Mouse (Mus musculus): Measurements from ENCODE around the gene Srpk3.
"Not testable (repeated sequence)": the region's sequence is repeated elsewhere in the genome, so short reads cannot be mapped to it uniquely, and the experiment has no call there.

Gene Srpk3

DNA sequence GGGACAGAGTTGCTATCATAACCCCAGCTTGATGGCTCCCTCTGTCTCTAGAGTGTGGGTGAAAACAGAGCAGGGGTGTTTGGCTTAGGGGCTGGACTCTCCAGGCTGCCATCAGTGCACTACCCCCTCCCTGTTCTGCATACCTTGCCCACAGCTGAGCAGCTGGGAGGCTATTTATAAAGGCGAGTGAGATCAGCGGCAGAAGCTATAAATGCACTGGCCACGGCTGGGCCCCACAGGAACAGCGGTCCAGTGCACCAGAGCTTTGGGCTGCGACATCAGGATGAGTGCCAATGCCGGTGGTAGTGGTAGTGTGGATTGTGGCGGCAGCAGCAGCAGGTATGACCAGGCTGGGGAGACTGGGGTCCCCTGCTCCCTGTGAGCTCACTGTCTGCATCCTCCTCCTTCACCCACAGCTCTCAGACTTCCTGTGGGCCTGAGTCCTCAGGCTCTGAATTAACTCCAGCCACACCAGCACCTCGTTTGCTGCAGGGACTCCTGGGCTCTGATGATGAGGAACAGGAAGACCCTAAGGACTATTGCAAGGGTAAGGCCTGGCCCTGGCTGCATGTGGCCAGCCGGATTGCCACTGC lies at the start of gene Srpk3:
Gene Srpk3 (plus strand): TSS at position 238 of the 593 bp plus-strand sequence.
- DNase-seq: no peak

DNA sequence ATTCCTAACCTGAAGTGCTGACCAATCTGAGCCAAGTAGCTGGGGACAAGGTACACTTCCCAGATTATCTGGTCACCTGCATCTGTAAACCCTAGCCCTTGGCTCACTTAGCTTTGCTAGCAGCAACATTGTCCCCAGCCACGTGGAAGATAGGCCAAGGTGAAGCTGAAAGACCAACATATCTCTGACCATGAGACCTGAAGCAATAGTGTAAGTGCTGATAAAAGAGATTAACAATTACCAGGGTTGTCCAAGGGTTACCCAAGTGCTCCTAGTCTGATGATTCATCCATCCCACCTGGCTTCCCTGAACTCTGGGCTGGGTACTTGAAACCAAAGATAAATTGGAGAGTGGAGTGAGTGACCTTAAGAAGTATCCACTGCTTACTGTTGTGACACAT lies 43.3 kb upstream of the Srpk3 start:
- DNase-seq: no peak

DNA sequence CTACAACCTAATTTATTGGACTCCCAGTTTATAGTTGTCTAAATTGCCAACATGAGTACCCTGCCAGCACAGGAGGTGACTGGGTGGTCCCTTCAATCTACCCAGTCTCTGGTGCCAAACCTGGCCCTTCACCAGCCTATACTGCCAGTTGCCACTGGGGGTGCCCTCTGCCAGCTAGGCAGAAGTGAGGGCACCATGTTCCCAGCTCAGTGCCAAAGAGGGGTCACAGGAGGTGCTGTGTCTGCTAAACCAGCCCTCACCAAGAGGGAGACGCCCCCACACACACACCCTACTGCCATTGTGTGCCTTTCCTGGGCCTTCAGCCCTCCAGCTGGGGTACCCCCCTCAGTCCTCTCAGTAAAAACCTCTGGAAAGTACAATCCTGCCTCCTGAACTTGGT lies 36.0 kb upstream of the Srpk3 start:
- DNase-seq: no peak

DNA sequence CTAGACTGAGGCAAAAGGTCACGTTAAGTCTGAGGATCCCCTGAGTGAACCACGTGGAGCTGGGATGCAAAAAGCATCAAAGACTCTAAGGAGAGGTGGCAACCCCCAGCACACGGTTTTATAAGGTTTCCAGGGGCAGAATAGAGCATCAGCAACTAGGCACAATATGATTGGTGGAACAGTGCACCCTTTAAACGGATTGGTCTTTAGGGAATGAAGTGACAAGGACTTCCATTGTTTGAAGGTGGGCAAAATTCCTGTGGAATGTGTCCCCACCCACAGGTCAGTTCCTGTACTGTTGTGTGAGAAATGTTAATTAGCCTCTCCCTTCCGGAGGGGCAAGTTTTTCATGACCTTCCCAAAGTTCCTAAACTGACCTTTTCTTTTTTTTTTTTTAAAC lies 35.1 kb upstream of the Srpk3 start:
- DNase-seq: no peak

DNA sequence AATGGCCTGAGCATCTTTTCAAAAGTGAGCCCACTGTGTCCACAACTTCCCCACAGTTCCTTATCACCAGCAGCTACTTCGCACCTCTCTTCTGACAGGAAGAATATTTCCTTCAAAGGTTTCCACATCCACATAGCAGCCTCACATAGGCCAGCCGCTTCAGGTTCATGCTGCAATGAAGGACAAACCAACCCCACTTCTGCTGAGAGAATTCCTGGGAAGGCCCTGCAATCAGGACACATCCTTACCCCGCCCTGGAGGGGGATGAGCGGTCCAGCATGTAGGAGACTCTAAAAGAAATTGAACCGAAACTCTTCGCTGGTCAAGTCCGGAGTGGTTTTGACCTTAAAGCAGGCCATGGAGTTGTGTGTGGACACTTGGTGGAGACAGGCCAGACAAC lies 34.4 kb upstream of the Srpk3 start:
- not testable (repeated sequence) for DNase-seq

DNA sequence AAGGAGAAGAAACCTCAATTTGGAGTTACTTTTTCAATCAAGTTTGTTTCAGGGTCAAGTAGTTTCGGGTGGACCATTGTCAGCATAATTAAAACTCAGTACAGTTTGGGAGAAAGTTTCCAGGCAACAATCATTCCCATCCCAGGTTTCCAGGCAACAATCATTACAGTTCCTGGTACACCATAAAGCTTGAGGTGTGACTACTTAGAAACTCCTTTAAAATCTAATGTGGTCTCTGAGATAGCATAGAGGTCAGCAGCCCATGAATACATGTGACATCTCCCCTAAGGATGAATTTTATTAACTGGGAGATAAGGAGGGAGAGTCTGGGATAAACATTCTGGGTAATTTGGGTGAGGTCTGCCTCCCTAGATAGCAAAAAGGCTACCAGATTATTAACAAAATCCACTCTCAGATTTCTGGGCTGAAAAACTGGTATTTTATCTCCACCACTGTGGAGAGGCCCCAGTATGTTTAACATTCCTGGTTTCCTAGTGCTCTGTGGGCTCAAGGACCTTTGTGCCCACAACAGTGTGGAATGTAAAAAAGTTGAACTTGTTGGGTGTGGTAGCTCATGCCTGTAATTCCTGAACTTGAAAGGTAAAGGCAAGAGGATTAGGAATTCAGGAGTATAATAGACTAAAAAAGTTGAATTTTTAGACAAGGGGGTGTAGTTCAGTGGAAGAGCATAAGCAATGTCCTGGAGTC lies 29.3 kb upstream of the Srpk3 start:
- DNase-seq: no peak

DNA sequence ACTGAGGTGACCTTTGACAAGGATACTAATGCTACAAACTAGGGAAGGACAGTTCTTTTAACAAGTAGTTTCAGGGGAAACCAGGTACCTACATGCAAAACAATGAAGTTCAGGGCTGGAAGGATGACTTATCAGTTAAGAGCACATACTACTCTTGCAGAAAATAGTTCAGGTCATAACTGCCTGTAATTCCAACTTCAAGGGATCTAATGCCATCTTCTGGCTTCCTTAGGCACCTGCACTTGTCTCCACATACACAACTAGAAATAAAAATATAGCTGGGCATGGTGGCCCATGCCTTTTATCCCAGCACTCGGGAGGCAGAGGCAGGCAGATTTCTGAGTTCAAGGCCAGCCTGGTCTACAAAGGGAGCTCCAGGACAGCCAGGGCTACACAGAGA lies 25.2 kb upstream of the Srpk3 start:
- no peak for DNase-seq

DNA sequence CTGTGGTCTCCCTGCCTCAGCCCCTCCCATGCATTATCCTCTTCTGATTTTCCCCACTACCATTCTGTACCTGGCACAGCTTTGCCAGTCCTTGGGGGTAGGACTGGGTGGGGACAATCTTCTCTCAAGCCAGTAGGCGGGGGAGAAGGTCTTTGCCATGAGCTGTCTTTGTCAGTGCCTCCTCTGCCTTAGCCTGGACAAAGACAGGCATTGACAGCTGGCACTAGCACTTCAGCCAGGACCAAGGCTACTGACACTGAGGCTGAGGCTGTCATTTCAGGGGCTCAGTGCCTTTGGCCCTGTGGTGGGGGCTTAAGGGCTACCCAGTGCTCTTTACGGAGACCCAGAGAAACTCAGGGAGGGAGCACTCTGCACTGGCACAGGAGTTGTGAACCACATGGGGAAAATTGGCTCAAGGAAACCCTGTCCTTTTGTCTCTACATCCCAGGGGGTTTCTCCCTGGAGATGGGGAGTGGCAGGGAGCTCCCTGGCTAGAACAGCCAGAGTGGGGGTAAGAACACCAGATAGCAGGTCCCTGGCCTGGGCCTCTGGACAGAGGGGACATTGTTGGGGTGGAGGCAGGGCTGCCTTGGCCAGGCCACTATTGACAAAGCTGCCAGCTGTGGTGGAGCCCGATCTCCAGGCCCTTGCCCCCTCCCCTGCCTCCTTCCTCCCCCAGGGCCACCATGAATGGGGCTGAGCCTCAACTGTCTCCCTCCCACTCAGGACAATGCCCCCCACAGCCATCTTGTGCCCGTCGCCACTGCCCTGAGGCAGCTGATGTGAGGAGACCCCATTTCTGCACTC lies 17.7 kb upstream of the Srpk3 start, which contains the start of gene Plxnb3:
Gene Plxnb3 (plus strand): TSS at position 757 of the 807 bp plus-strand sequence.
- DNase-seq: no peak

DNA sequence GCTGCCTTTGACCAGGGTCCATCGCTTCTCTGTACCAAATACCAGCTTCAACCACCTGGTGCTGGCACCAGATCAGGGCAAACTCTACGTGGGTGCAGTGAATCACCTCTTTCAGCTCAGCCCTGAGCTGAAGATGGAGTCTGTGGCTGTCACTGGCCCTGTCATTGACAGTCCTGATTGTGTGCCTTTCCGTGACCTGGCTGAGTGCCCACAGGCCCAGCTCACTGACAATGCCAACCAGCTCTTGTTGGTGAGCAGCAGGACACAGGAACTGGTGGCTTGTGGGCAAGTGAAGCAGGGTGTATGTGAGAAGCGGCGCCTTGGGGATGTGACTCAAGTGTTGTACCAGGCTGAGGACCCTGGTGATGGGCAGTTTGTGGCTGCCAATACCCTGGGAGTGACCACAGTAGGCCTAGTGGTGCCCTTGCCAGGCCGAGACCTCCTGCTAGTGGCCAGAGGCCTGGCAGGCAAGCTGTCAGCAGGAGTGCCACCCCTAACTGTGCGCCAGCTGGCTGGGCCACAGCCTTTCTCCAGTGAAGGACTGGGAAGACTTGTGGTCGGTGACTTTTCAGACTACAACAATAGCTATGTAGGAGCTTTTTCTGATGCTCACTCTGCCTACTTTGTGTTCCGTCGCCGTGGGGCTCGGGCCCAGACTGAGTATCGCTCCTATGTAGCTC lies 15.5 kb upstream of the Srpk3 start:
- DNase-seq: peak; percentile 55

DNA sequence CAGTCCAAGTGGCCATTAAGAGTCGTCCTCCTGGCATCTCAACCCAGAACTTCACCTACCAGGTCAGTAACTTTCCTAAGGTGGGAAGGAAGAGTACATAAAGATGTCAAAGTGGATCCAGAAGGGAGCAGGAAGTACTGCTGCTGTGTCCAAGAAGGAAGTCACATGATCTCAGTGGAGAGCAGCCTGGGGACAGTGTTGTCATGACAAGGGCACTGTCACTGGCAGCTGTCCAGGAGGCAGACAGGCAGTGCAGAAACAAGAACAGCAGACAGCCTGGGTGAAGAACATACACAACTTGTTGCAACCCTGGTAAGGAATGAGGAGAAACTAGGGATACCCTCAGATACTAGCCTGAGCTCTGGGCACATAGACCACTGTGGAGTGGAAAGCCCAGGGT lies 8.9 kb upstream of the Srpk3 start:
- DNase-seq: no peak

DNA sequence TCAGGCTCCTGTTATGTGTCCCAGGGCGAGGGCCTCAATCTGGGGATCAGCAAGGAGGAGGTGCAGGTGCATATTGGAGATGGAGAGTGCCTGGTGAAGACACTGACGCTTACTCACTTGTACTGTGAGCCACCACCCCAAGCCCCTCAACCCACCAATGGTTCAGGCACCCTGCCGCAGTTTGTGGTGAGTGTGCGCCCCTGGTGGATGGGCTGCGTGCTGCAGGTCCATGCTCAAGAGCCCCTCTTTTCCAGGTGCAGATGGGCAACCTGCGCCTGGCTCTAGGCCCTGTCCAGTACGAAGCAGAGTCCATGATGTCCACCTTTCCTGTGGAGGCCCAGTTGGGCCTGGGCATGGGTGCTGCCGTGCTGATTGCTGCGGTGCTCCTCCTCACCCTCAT lies 6.9 kb upstream of the Srpk3 start:
- no peak for DNase-seq

DNA sequence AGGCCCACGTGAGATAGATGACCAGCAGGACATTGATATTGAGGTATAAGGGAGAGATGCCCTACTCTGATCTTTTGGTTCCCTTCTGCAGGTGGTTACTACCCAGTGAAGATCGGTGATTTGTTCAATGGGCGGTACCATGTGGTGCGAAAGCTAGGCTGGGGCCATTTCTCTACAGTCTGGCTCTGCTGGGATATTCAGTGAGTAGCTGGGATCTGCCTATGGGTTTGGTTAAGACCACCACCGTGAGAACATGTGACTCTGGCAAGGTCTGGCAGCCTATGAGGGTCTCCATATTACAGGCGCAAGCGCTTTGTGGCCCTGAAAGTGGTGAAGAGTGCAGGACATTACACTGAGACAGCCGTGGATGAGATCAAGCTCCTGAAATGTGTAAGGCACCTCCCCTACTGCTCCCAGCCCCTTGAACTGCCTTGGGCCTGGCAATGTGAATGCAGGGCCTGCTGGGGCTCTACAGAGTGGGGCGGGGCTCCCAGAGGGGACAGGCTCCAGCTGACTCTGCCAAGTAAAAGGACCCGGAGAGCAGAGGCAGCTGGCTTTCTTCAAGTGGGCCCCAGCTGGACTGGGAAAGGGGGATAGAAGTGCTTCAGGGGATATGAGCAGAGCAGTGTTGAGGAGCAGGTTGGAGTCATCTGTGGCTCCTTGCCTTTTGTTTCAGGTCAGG lies 738 bp downstream of the Srpk3 start:
- no peak for DNase-seq

DNA sequence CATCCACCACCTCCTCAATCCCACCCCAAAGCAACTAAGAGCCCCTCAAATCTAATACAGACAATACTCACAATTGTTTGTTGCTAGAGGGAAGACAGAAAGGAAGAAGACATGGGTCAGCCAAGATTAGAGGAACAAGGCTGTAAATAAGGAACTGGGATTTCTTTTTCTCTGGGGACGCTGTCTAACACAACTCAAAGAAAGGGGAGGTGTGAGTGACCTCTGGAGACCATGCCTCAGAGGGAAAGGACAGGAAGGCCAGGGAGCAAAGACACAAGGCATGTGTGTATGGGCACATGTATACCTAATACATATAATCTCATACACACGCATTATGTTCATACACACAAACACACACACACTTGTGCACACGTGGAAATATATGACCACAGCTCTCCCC lies 8.0 kb downstream of the Srpk3 start:
- DNase-seq: no peak

DNA sequence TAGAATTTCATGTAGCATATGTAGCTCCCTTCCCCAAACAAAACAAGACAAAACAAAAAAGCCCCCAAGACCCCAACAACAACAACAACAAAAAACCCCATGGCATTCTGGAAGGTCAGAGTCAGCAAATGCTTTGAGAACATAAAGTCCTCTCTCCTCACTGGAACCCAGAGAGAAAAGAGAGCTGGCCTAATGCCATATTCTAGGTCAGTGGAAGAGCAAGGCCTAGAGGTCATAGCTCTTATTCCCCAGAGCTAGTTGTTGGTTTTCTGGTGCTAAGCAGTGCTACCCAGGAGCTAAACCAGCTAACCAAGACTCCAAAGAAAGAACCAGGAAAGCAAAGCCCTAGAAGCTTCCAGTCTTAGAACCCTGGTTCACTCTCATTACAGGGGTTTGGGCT lies 11.5 kb downstream of the Srpk3 start:
- no peak for DNase-seq

DNA sequence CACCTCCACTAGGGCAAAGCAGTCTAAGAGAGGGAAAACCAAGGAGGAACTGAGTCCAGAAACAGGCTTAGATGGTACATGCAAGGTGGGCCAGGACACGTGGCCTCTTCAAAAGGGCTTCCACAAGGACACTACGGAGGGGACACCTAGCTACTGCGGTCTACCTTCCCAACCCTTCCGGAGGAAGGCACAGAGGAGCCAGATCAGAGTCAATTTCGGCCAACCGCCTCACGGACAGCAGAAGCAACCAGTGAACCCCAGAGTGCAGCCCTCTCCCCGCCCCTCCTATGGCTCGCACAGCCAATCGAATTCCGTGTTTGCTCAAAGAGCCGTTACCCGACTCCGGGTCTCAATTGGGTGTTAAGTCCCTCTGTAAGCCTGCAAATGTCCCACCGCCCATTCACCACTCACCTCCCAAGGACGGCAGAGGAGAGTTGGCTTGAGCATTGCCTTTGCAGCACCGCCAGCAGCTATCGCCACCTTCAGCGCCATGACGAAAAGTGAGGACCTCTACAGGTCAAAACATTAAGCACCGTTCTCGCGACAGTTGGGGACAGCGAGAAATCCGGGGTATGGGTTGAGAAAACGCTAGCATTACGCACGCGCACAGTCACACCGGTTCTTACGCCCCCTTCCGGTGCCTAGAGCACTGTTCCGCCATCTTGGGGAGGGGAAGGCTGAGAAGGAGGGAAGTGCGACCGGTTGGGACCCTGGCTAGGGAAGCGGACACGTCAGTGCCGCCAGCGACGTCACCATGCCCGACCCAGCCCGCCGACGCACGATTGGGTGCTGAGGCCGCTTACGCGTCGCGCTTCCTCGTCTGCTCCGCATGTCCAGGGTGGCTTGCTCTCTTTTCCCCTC lies 12.4 kb downstream of the Srpk3 start, which contains the start of the genes Idh3g and Ssr4:
Gene Idh3g (minus strand): TSS at position 534 of the 861 bp plus-strand sequence.
Gene Ssr4 (plus strand): TSS at position 665 of the 861 bp plus-strand sequence.
- peak; percentile 90 for DNase-seq

DNA sequence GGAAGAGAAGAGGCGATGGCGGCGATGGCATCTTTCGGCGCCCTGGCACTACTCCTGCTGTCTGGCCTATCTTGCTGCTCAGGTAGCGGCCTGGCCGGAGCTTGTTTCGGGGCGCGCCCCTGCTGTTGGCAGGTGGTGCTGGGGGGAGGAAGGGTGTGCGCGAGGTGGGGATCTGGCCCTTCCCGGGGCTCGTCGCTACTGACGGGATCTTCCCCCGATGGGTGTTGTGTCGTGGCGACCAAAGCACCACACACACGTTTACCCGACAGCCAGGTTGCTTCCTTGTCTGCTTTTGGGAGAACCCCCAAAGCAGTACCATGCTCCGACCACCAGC lies 13.0 kb downstream of the Srpk3 start:
- DNase-seq: no peak

DNA sequence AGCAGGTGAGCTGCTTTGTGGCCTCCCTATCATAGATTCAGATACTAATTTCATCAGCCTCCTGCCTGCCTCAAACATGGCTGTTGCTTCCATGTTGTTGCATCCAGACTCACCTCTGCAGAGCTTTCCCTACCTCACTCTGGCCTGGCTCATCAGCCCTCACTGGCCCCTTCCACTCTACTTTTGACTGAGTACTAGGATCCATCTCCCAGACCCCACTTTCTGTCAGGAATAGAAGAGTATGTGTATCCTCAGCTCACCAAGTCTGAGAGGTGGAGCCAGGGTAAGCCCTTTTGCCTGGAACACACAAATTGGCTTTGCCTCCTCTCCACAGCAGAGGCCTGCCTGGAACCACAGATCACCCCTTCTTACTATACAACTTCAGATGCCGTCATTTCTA lies 14.3 kb downstream of the Srpk3 start:
- no peak for DNase-seq

DNA sequence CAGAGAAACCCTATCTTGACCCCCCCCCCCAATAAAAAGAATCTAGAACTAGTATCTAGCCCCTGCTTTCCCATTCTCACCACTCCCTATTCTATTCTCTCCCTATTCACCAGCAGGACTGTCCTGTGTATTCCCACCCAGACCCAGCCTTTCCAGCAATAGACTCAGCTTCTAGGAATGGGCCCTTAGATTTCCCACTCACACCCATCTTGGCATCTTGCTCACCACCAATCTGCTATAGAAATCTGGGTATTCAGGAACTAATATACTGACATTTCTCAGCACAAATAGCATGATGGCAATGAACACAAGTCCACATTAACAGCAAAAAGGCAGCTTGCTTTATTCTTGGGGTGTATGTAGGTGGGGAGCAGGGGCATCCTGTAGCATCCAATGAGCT lies 18.8 kb downstream of the Srpk3 start:
- no peak for DNase-seq

DNA sequence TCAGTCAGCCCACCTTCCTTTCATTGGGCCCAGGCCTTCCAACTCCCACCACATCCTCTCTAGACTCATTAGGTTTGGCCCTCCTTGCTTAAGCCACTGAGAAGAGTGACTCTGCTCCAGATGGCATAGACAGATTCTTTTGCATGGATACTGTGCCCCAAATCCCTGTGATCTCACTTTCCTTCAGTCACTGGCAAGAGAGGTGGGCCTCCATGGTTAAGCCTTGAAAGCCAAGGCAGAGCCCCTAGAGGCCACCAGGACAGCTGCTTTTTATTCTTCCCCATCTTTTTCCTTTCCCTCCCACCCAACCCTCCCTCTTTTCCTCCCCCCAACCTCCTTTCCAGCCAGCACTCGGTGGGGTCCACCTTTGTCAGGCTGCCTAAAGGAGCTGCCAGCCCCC lies 19.3 kb downstream of the Srpk3 start:
- no peak for DNase-seq

DNA sequence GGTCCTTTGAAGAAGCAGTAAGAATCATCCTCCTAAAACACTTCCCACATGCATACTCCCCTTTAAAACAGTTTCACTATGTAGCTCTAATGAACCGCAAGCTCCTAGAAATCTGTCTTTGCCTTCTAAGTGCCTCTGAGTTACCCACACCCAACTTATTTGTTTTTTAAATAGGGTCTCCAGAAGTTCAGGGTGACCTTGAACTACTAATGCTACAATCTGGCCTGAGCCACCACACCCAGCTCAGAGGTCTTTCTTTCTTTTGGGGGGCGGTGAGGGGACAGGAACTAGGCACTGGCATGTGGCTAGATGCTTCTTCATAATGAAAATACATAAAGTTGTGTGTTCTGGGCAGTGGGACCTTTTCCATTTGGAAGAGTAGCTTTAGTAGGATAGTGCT lies 23.3 kb downstream of the Srpk3 start:
- DNase-seq: no peak

DNA sequence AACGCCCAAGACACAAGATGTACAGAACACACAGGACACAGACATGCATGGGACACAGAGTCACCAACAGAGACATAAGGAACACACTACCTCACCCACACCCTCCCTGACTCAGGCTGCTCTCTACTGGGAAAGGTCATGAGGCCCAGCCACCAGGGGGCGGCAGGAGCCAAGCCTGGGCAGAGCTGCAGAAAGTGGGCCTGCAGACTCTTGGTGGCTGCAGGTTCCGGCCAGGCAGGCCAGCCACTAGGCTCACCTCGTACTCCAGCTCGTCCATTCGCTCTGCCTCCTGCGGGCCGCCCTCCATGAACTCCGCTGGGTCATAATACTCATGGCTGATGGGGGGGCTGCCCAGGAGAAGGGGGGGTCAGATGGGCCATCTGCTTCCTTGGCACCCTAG lies 24.3 kb downstream of the Srpk3 start:
- DNase-seq: peak; percentile 81

DNA sequence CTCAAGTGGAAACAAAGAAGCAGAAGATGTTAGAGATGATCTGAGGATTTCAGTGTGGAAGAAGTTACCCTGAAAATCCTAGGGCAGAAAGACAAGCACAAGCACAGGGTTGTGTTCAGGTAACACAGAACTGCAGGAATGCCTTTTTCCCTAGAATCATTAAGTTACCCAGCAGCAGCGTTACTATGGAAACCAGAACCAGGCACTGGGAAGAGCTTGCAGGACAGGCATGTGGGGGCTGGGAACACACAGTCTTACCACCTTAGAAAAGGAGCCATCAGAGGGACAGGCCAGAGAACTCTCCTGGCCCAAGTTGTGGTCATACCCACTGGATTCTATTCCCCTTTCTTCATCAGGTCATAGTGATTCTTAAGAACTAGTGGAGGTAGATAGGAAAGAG lies 31.6 kb downstream of the Srpk3 start:
- no peak for DNase-seq

All from cerebellum, adult 11 months (tissue).